Mouse (Mus musculus) kidney, embryonic 14.5 days (tissue): ENCODE results near the gene Shank2. TPM values are rescaled to one million over a fixed set of nuclear protein-coding genes. Genes with fewer than 3 reads are reported as not detected.

ENCODE experiments used
- ATAC-seq: fragments of 200-750 bp; cut with Nextera tagmentation; 2 replicates; pipeline ENCODE4 v1.8.0; 2017; ENCODE audit warnings: moderate number of reproducible peaks, mild to moderate bottlenecking, moderate TSS enrichment, moderate library complexity; ENCODE audit not compliant: low FRiP score, low TSS enrichment
- H3K27ac ChIP-seq: fragments of 300-500 bp; sonication (generic); 2 replicates; pipeline ENCODE4 v1.5.1; 2014; ENCODE audit warnings: low read depth, mild to moderate bottlenecking, low read length, moderate library complexity, mixed read lengths
- H3K27me3 ChIP-seq: fragments of 300-500 bp; sonication (generic); 2 replicates; pipeline ENCODE4 v1.6.1; 2014; ENCODE audit warnings: mild to moderate bottlenecking, low read length; ENCODE audit not compliant: control insufficient read depth, insufficient read depth
- H3K36me3 ChIP-seq: fragments of 300-500 bp; sonication (generic); 2 replicates; pipeline ENCODE4 v1.6.1; 2014; ENCODE audit warnings: low read length, mixed read lengths; ENCODE audit not compliant: control insufficient read depth, insufficient read depth
- H3K4me1 ChIP-seq: fragments of 300-500 bp; sonication (generic); 2 replicates; pipeline ENCODE4 v1.6.1; 2014; ENCODE audit warnings: low read length, mixed read lengths; ENCODE audit not compliant: control insufficient read depth, insufficient read depth
- H3K4me2 ChIP-seq: fragments of 300-500 bp; sonication (generic); replicated peaks from 2 replicates; pipeline ENCODE4 v1.6.1; 2014; ENCODE audit warnings: low read depth, mild to moderate bottlenecking, low read length
- H3K4me3 ChIP-seq: fragments of 300-500 bp; sonication (generic); 2 replicates; pipeline ENCODE4 v1.5.1; 2014; ENCODE audit warnings: mild to moderate bottlenecking, low read length
- H3K9ac ChIP-seq: fragments of 300-500 bp; sonication (generic); 2 replicates; pipeline ENCODE4 v1.6.1; 2014; ENCODE audit warnings: low read depth, mild to moderate bottlenecking, low read length, moderate library complexity
- H3K9me3 ChIP-seq: fragments of 300-500 bp; sonication (generic); 2 replicates; pipeline ENCODE4 v1.6.1; 2016; ENCODE audit warnings: low read length; ENCODE audit not compliant: control insufficient read depth
- WGBS: fragments of 180-500 bp; shearing (Covaris S2); extraction: QIAGEN DNeasy Blood & Tissue Kit; methylation state at CpG from one replicate; pipeline ENCODE4 v1.1.7; 2014; 5-methylcytosine and 5-hydroxymethylcytosine counted together
- polyA plus RNA-seq: library from polyadenylated mRNA; unstranded; fragments of >200 nt; fragmentation: Nextera tagmentation; extraction: Ambion mirVana; gene quantifications from 2 replicates; pipeline ENCODE4 v1.2.1, GENCODE M21; 2014

Gene Shank2
- polyA plus RNA-seq, 1 experiment from 2014 or later: 3.3 TPM

DNA sequence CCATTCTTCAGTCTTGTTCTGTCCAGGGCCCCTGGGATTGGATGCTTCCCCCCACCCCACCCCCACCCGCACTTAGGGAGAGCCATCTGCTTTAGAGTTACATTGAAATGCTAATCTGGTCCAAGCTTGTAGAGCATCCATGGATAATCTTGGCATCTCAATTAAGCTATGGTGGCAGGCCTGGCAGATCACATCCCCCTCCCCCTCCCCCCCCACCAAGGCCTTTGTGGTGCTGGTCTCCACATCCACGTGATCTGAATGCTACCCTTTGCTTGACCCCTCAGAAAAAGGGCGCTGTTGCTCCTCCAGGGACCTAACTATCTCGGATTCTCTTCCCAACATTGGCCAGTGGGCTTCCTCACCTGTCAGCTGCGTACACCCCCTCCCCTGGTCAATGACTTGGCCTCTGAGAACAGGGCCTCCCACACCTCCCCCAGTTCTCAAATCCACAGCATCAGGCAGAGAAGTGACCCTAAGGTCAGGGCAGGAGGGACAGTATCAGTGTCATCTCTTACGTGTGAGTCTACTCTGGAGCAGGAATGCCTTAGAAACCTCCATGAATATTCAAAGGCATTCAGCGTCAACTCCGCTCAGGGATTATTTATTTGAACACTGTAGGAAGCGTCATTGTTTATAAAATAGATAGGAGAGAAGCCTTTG is 104.8 kb downstream of the Shank2 start:
- WGBS: 31% methylated on average over 9 of the region's 9 CpGs
- Histone ChIP-seq H3K4me3 (no peak overlapping the region), H3K9me3 (0 out of 2 replicates have a peak, but pooled peaks cover 4% of the 10 kb centered on the region), H3K4me1 (0 out of 2 replicates have a peak, but pooled peaks cover 4% of the 10 kb centered on the region), H3K4me2 (no peak overlapping the region), H3K9ac (no peak overlapping the region), H3K27me3 (no peaks in the 10 kb centered on the region), H3K36me3 (no peaks in the 10 kb centered on the region), H3K27ac (no peak overlapping the region)
- ATAC-seq: no peak

DNA sequence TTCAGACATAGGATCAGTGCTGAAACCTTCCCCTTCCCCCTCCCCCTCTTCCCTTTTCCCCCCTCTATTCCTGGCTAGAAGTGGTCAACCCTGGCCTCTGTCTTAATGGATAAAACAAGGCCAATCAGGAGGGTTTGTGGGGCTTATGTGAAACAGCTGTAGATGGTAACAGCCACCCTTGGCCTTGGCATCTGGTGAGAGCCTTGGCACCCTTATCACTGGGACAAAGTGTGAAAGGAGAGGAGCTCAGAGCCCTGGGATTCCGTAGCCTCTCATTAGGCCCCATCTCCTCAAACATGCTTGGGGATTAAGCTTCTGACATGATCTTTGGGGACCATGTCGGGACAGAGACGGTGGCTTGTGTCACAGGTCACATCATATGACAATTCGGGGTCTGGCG is 106.4 kb downstream of the Shank2 start:
- Histone ChIP-seq H3K4me1 (no peaks in the 10 kb centered on the region), H3K36me3 (no peaks in the 10 kb centered on the region), H3K27ac (no peak overlapping the region), H3K4me3 (no peak overlapping the region), H3K9me3 (0 out of 2 replicates have a peak, but pooled peaks cover 4% of the 10 kb centered on the region), H3K9ac (no peak overlapping the region), H3K4me2 (no peak overlapping the region), H3K27me3 (no peaks in the 10 kb centered on the region)
- no peak for ATAC-seq
- WGBS: 92% methylated on average over 5 of the region's 5 CpGs

DNA sequence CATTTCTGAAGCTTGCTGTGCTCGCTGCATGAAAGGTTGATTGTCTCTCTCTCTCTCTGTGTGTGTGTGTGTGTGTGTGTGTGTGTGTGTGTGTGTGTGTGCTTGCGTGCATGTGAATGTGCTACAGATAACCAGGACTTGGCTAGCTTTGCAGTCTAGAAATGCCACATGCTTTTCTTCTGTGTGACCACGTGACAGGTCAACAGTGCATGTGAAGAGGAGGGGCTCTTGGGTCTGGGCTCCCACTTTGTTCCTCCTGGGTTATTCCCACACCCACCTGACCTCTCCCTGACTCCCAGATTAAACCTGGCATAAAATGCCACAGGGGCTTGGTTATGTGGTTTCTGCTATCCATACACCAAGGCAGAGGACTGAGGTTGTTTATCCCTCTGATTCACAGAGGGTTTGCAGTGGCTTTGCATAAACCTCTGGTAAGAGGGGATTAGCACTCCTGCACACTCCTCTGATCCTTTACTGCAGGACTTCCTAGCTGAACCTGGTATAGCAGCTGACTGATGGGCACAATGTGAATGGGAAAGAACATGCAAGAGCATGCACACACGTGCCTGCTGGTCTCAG is 109.4 kb downstream of the Shank2 start:
- WGBS: 49% methylated on average over 4 of the region's 4 CpGs
- Histone ChIP-seq H3K27ac (no peak overlapping the region), H3K4me1 (no peaks in the 10 kb centered on the region), H3K4me2 (no peak overlapping the region), H3K9me3 (no peaks in the 10 kb centered on the region), H3K9ac (no peak overlapping the region), H3K4me3 (no peak overlapping the region), H3K36me3 (no peaks in the 10 kb centered on the region), H3K27me3 (no peaks in the 10 kb centered on the region)
- ATAC-seq: no peak

- H3K27ac ChIP-seq: no peak overlapping the region
- no peak for ATAC-seq
- no peak overlapping the region for H3K4me3 ChIP-seq
- H3K9ac ChIP-seq: no peak overlapping the region
- no peak overlapping the region for H3K4me2 ChIP-seq
- H3K9me3 ChIP-seq: no peaks in the 10 kb centered on the region
- no peaks in the 10 kb centered on the region for H3K27me3 ChIP-seq
- WGBS: 75% methylated on average over 3 of the region's 3 CpGs
- no peaks in the 10 kb centered on the region for H3K4me1 ChIP-seq
- no peaks in the 10 kb centered on the region for H3K36me3 ChIP-seq
Measured at GRCm38 (mm10) chr7:144111981-144112380, 110.3 kb downstream of the Shank2 start.

DNA sequence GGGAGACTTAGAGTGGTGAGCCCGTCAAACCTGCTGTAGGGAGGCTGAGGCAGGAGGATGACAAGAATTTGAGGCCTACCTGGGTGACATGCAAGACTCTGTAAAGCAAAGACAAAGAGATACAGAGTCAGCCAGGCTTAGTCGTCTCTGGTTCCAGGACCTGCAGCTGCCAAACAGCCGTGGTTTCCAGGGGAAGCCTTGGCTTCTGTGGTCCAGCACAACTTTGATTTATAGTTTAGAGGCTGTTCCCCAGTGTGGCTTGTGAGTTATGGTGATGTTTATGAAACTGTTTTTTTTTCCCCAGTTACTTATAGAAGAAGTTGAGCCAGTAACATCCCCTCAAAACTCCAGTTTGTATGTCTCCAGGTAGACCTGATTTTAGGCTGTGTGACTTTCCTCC is 112.5 kb downstream of the Shank2 start:
- H3K4me1 ChIP-seq: no peaks in the 10 kb centered on the region
- no peak overlapping the region for H3K27ac ChIP-seq
- H3K4me2 ChIP-seq: no peak overlapping the region
- ATAC-seq: no peak
- H3K27me3 ChIP-seq: no peaks in the 10 kb centered on the region
- H3K36me3 ChIP-seq: no peaks in the 10 kb centered on the region
- no peak overlapping the region for H3K4me3 ChIP-seq
- H3K9ac ChIP-seq: no peak overlapping the region
- no peaks in the 10 kb centered on the region for H3K9me3 ChIP-seq
- 50% methylated on average over 3 of the region's 3 CpGs for WGBS

DNA sequence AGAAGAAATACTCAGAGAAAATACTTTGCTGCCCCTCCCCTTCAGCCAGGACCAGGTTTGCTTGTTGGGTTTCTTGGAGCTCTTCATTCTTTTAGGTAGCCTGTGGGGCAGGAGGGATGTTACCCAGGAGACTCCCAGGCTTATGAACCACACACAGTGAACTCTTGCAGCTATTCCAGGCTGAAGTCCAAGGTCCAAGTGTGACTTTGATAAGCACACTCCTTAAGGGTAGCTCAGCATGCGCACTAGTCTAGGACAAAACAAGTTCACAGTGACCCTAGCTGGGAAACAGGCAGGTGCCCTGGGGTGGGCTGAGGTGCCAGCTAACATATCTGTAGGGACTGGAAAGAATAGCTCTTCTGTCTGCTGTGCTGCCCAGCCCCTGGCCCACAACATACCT is 117.8 kb downstream of the Shank2 start:
- no peaks in the 10 kb centered on the region for H3K27me3 ChIP-seq
- no peak overlapping the region for H3K9ac ChIP-seq
- no peak overlapping the region for H3K4me2 ChIP-seq
- no peak overlapping the region for H3K4me3 ChIP-seq
- no peaks in the 10 kb centered on the region for H3K4me1 ChIP-seq
- 90% methylated on average over 1 of the region's 1 CpGs for WGBS
- H3K9me3 ChIP-seq: no peaks in the 10 kb centered on the region
- ATAC-seq: no peak
- no peaks in the 10 kb centered on the region for H3K36me3 ChIP-seq
- no peak overlapping the region for H3K27ac ChIP-seq

GRCm38 (mm10) chr7:144132699-144133387 is 131.1 kb downstream of the Shank2 start:
- H3K4me3 ChIP-seq: no peak overlapping the region
- no peaks in the 10 kb centered on the region for H3K9me3 ChIP-seq
- ATAC-seq: no peak
- no peaks in the 10 kb centered on the region for H3K27me3 ChIP-seq
- H3K9ac ChIP-seq: no peak overlapping the region
- WGBS: 83% methylated on average over 22 of the region's 22 CpGs
- H3K4me1 ChIP-seq: no peaks in the 10 kb centered on the region
- no peak overlapping the region for H3K27ac ChIP-seq
- H3K36me3 ChIP-seq: no peaks in the 10 kb centered on the region
- no peak overlapping the region for H3K4me2 ChIP-seq

GRCm38 (mm10) chr7:144133388-144133998 is 131.8 kb downstream of the Shank2 start:
- no peak overlapping the region for H3K9ac ChIP-seq
- no peak overlapping the region for H3K4me2 ChIP-seq
- ATAC-seq: no peak
- no peak overlapping the region for H3K4me3 ChIP-seq
- H3K36me3 ChIP-seq: no peaks in the 10 kb centered on the region
- no peaks in the 10 kb centered on the region for H3K9me3 ChIP-seq
- no peaks in the 10 kb centered on the region for H3K27me3 ChIP-seq
- no peaks in the 10 kb centered on the region for H3K4me1 ChIP-seq
- H3K27ac ChIP-seq: no peak overlapping the region
- 76% methylated on average over 9 of the region's 9 CpGs for WGBS

DNA sequence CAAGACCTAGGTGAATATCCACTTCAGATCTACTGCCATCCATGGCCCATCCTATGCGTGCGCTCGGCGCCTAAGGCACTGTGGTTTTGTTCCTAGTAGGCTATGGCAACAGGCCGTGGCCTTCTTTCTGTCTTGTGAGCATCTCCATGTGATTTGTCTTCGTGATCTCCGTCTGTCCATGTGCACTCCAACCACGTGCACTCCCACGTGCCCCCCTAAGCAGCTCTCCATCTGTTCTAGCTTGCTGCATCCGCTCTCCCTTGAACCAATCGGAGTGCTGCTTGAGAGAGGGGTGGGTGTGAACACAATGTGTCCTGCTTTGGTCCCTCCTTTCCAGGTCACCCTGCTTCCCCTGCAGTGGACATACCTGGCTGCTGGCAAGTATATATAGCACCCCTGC is 133.0 kb downstream of the Shank2 start:
- no peaks in the 10 kb centered on the region for H3K27me3 ChIP-seq
- no peak for ATAC-seq
- no peak overlapping the region for H3K27ac ChIP-seq
- H3K4me1 ChIP-seq: no peaks in the 10 kb centered on the region
- H3K4me2 ChIP-seq: no peak overlapping the region
- H3K9me3 ChIP-seq: no peaks in the 10 kb centered on the region
- H3K4me3 ChIP-seq: no peak overlapping the region
- 84% methylated on average over 11 of the region's 11 CpGs for WGBS
- H3K36me3 ChIP-seq: no peaks in the 10 kb centered on the region
- no peak overlapping the region for H3K9ac ChIP-seq
